Comparison of ENCODE assay signal across 8 mouse cellular contexts in the genomic region with DNA sequence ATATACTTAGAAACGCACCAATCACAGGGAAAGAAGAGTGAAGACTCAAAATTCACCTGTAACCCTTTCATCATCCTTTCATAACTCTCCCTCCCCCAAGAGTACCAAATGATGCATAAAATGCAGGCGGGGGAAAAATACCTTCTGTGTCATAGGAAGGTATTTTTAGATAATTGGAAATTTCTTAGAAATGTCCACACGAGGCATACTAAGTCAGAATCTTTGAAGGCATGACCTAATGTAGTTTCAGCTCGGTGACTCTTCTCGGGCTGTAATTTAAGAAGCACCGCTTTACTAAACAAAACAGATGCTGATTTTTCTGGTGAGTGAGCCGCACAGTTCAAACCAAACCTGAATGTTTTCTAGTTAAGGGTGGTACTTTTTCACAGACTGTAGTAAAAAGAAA. TPM values are rescaled to one million over a fixed set of nuclear protein-coding genes. Genes with fewer than 3 reads are reported as not detected.
DNase-seq lines count a peak whose midpoint lies in the region; ATAC-seq and TF ChIP-seq lines count a peak whose summit lies in the region.

A gene (plus strand): TSS at position 304 of the 406 bp plus-strand sequence.

- peak within 1 kb of the TSS; percentile 92 for H3K27ac ChIP-seq in lung, embryonic 14.5 days (ENCODE audit: low read depth)
- peak within 1 kb of the TSS; percentile 89 for H3K27ac ChIP-seq in embryonic facial prominence, embryonic 12.5 days
- peak within 1 kb of the TSS; percentile 34 for H3K27ac ChIP-seq in hindbrain, embryonic 14.5 days
- peak within 1 kb of the TSS; percentile 68 for H3K27ac ChIP-seq in midbrain, embryonic 13.5 days

- peak within 1 kb of the TSS; percentile 77 for H3K9ac ChIP-seq in lung, embryonic 14.5 days
- H3K9ac ChIP-seq in embryonic facial prominence, embryonic 12.5 days: peak within 1 kb of the TSS; percentile 61
- peak within 1 kb of the TSS; percentile 62 for H3K9ac ChIP-seq in hindbrain, embryonic 14.5 days
- peak within 1 kb of the TSS; percentile 68 for H3K9ac ChIP-seq in midbrain, embryonic 13.5 days (replicated peaks)

- 38% methylated on average over 7 of the region's 7 CpGs for WGBS in lung, embryonic 14.5 days
- WGBS in embryonic facial prominence, embryonic 12.5 days: 22% methylated on average over 7 of the region's 7 CpGs
- WGBS in hindbrain, embryonic 14.5 days: 41% methylated on average over 7 of the region's 7 CpGs
- 43% methylated on average over 7 of the region's 7 CpGs for WGBS in midbrain, embryonic 13.5 days

- H3K4me3 ChIP-seq in lung, embryonic 14.5 days (ENCODE audit: low read depth, low read length): peak within 1 kb of the TSS; percentile 67
- peak within 1 kb of the TSS; percentile 62 for H3K4me3 ChIP-seq in embryonic facial prominence, embryonic 12.5 days
- peak within 1 kb of the TSS; percentile 57 for H3K4me3 ChIP-seq in hindbrain, embryonic 14.5 days (replicated peaks; ENCODE audit: low read length)
- H3K4me3 ChIP-seq in midbrain, embryonic 13.5 days (replicated peaks): peak within 1 kb of the TSS; percentile 63

- no peaks in the 10 kb centered on the region for H3K36me3 ChIP-seq in lung, embryonic 14.5 days (ENCODE audit: insufficient read depth)
- H3K36me3 ChIP-seq in embryonic facial prominence, embryonic 12.5 days: no peaks in the 10 kb centered on the region
- H3K36me3 ChIP-seq in hindbrain, embryonic 14.5 days (replicated peaks; ENCODE audit: control insufficient read depth, insufficient read depth): no peaks in the 10 kb centered on the region
- H3K36me3 ChIP-seq in midbrain, embryonic 13.5 days: no peaks in the 10 kb centered on the region

- no peaks in the 10 kb centered on the region for H3K4me1 ChIP-seq in lung, embryonic 14.5 days (ENCODE audit: insufficient read depth)
- H3K4me1 ChIP-seq in embryonic facial prominence, embryonic 12.5 days: peaks cover 18% of the 10 kb centered on the region
- peaks cover 11% of the 10 kb centered on the region; the same call in 1 of the 2 replicates for H3K4me1 ChIP-seq in hindbrain, embryonic 14.5 days (replicated peaks; ENCODE audit: control insufficient read depth, insufficient read depth, low read length)
- H3K4me1 ChIP-seq in midbrain, embryonic 13.5 days (replicated peaks): peaks cover 16% of the 10 kb centered on the region

- TF ChIP-seq CTCF in lung, embryonic 14.5 days (IDR thresholded peaks at IDR 0.05; ENCODE audit: low read depth): no peak

- no peaks in the 10 kb centered on the region for H3K27me3 ChIP-seq in lung, embryonic 14.5 days (ENCODE audit: insufficient read depth, low read length)
- H3K27me3 ChIP-seq in embryonic facial prominence, embryonic 12.5 days: no peaks in the 10 kb centered on the region
- no peaks in the 10 kb centered on the region for H3K27me3 ChIP-seq in hindbrain, embryonic 14.5 days (ENCODE audit: control insufficient read depth, insufficient read depth, low read length)
- H3K27me3 ChIP-seq in midbrain, embryonic 13.5 days: no peaks in the 10 kb centered on the region

- peak; percentile 27 for DNase-seq in lung, embryonic 14.5 days
- DNase-seq in lung, postnatal 4 days: no peak
- DNase-seq in hindbrain, embryonic 14.5 days (ENCODE audit: low spot score): no peak
- no peak for DNase-seq in urinary bladder, postnatal 14 days (ENCODE audit: low spot score)
- DNase-seq in cerebellum, adult 8-10 months: no peak
- no peak for DNase-seq in gastrocnemius, adult 8-10 months (ENCODE audit: low spot score in 2 of 2)

- no peaks in the 10 kb centered on the region for H3K9me3 ChIP-seq in lung, embryonic 14.5 days (ENCODE audit: low read depth, low read length)
- no peaks in the 10 kb centered on the region for H3K9me3 ChIP-seq in embryonic facial prominence, embryonic 12.5 days
- no peaks in the 10 kb centered on the region for H3K9me3 ChIP-seq in hindbrain, embryonic 14.5 days (ENCODE audit: control insufficient read depth, low read length)
- H3K9me3 ChIP-seq in midbrain, embryonic 13.5 days: no peaks in the 10 kb centered on the region

- no peak for ATAC-seq in lung, embryonic 14.5 days (ENCODE audit: insufficient read depth)
- ATAC-seq in embryonic facial prominence, embryonic 12.5 days (ENCODE audit: insufficient number of reproducible peaks, insufficient read depth, low FRiP score, low TSS enrichment): no peak
- no peak for ATAC-seq in hindbrain, embryonic 14.5 days (ENCODE audit: low FRiP score)
- ATAC-seq in midbrain, embryonic 13.5 days: no peak

- H3K4me2 ChIP-seq in lung, embryonic 14.5 days: peak within 1 kb of the TSS; percentile 57
- H3K4me2 ChIP-seq in embryonic facial prominence, embryonic 12.5 days (replicated peaks): peak within 1 kb of the TSS; percentile 66
- peak within 1 kb of the TSS; percentile 71 for H3K4me2 ChIP-seq in hindbrain, embryonic 14.5 days (replicated peaks)
- H3K4me2 ChIP-seq in midbrain, embryonic 13.5 days (replicated peaks): peak within 1 kb of the TSS; percentile 73

RNA-seq across cellular contexts. Expression of the gene that starts here (rescaled TPM):
- polyA plus RNA-seq in lung, embryonic 14.5 days (2014; fragmentation: Nextera tagmentation; extraction: Ambion mirVana): 28.7 and 29.5 TPM in 2 replicates
- polyA plus RNA-seq in embryonic facial prominence, embryonic 12.5 days (2016; fragmentation: Nextera tagmentation; extraction: Ambion mirVana): 25.7 and 31.5 TPM in 2 replicates
- 8.3 and 8.4 TPM in 2 replicates for polyA plus RNA-seq in hindbrain, embryonic 14.5 days (2014; fragmentation: Nextera tagmentation; extraction: Ambion mirVana)
- 11.6 TPM in 2 replicates for polyA plus RNA-seq in midbrain, embryonic 13.5 days (2015; fragmentation: Nextera tagmentation; extraction: Ambion mirVana)
- total RNA-seq in gastrocnemius, adult 8-10 months (2022): 1 to 10 TPM in 1 of 4 experiments, under 1 TPM in 3; 0.56 to 1.1 (median 0.81) TPM

Comparison
In these comparisons a context has a peak if more than half of its experiments do, and no peak if none do; other contexts are left out.
1. H3K27ac ChIP-seq: peak in every context shown above with its lines; median percentile 92 in lung, embryonic 14.5 days; 89 in embryonic facial prominence, embryonic 12.5 days; 68 in midbrain, embryonic 13.5 days; 34 in hindbrain, embryonic 14.5 days.